Mouse (Mus musculus) neural tube, embryonic 13.5 days (tissue): ENCODE measurements around the gene Amh. TPM values are rescaled to one million over a fixed set of nuclear protein-coding genes. Genes with fewer than 3 reads are reported as not detected.

Experiments
- ATAC-seq: fragments of 200-750 bp; cut with Nextera tagmentation; 2 replicates; pipeline ENCODE4 v1.8.0; 2017; ENCODE audit warnings: low read depth, mild to moderate bottlenecking, moderate TSS enrichment, moderate library complexity
- H3K27ac ChIP-seq: fragments of 300-500 bp; sonication (generic); replicated peaks from 2 replicates; pipeline ENCODE4 v1.5.1; 2015; ENCODE audit warnings: moderate library complexity, mild to moderate bottlenecking, inconsistent platforms
- H3K27me3 ChIP-seq: fragments of 300-500 bp; sonication (generic); 2 replicates; pipeline ENCODE4 v1.6.1; 2015; ENCODE audit warnings: mild to moderate bottlenecking, inconsistent platforms
- H3K36me3 ChIP-seq: fragments of 300-500 bp; sonication (generic); 2 replicates; pipeline ENCODE4 v1.6.1; 2015; ENCODE audit warnings: mild to moderate bottlenecking, inconsistent platforms
- H3K4me1 ChIP-seq: fragments of 300-500 bp; sonication (generic); replicated peaks from 2 replicates; pipeline ENCODE4 v1.6.1; 2015; ENCODE audit warnings: inconsistent platforms
- H3K4me2 ChIP-seq: fragments of 300-500 bp; sonication (generic); 2 replicates; pipeline ENCODE4 v1.6.1; 2015; ENCODE audit warnings: inconsistent platforms, mild to moderate bottlenecking, moderate library complexity
- H3K4me3 ChIP-seq: fragments of 300-500 bp; sonication (generic); 2 replicates; pipeline ENCODE4 v1.5.1; 2015; ENCODE audit warnings: mild to moderate bottlenecking, inconsistent platforms
- H3K9ac ChIP-seq: fragments of 300-500 bp; sonication (generic); 2 replicates; pipeline ENCODE4 v1.6.1; 2015; ENCODE audit warnings: moderate library complexity, mild to moderate bottlenecking, inconsistent platforms
- H3K9me3 ChIP-seq: fragments of 300-500 bp; sonication (generic); 2 replicates; pipeline ENCODE4 v1.6.1; 2016; ENCODE audit warnings: inconsistent platforms
- WGBS: fragments of 180-500 bp; shearing (Covaris S2); methylation state at CpG from one replicate; pipeline ENCODE4 v1.1.7; 2015; 5-methylcytosine and 5-hydroxymethylcytosine counted together
- polyA plus RNA-seq: library from polyadenylated mRNA; unstranded; fragments of >200 nt; fragmentation: Nextera tagmentation; extraction: Ambion mirVana; gene quantifications from 2 replicates; pipeline ENCODE4 v1.2.1, GENCODE M21; 2015

Gene Amh
- polyA plus RNA-seq, 1 experiment from 2014 or later, result 0.11 TPM

- Histone ChIP-seq H3K4me3 (no peak overlapping the region), H3K27me3 (0 out of 2 replicates have a peak, but pooled peaks cover 8% of the 10 kb centered on the region), H3K4me1 (peaks cover 38% of the 10 kb centered on the region), H3K9ac (no peak overlapping the region), H3K27ac (no peak overlapping the region), H3K9me3 (no peaks in the 10 kb centered on the region), H3K4me2 (no peak overlapping the region), H3K36me3 (peaks cover 53% of the 10 kb centered on the region)
- 93% methylated on average over 10 of the region's 10 CpGs for WGBS
- no peak for ATAC-seq
Measured at GRCm38 (mm10) chr10:80802204-80802912, 2.7 kb upstream of the Amh start.

GRCm38 (mm10) chr10:80802996-80803395 is 2.0 kb upstream of the Amh start:
- H3K9ac ChIP-seq, result no peak overlapping the region
- 92% methylated on average over 3 of the region's 3 CpGs for WGBS
- peaks cover 53% of the 10 kb centered on the region for H3K36me3 ChIP-seq
- no peak overlapping the region for H3K4me2 ChIP-seq
- no peak overlapping the region for H3K27ac ChIP-seq
- H3K4me3 ChIP-seq, result no peak overlapping the region
- H3K9me3 ChIP-seq, result no peaks in the 10 kb centered on the region
- H3K27me3 ChIP-seq, result peaks cover 10% of the 10 kb centered on the region; the same call in 1 of the 2 replicates
- ATAC-seq, result no peak
- H3K4me1 ChIP-seq, result peaks cover 43% of the 10 kb centered on the region

GRCm38 (mm10) chr10:80804340-80804739 is 703 bp upstream of the Amh start:
- Histone ChIP-seq H3K9ac (no peak overlapping the region), H3K27me3 (peaks cover 23% of the 10 kb centered on the region), H3K4me3 (no peak overlapping the region), H3K4me1 (peaks cover 55% of the 10 kb centered on the region), H3K4me2 (no peak overlapping the region), H3K36me3 (peaks cover 53% of the 10 kb centered on the region), H3K9me3 (no peaks in the 10 kb centered on the region), H3K27ac (no peak overlapping the region)
- 95% methylated on average over 2 of the region's 2 CpGs for whole genome bisulfite sequencing
- ATAC-seq, result no peak

- peaks cover 49% of the 10 kb centered on the region for H3K36me3 ChIP-seq
- no peak overlapping the region for H3K27ac ChIP-seq
- H3K9ac ChIP-seq, result no peak overlapping the region
- no peaks in the 10 kb centered on the region for H3K9me3 ChIP-seq
- no peak for ATAC-seq
- WGBS, result 78% methylated on average over 5 of the region's 5 CpGs
- H3K4me1 ChIP-seq, result peaks cover 50% of the 10 kb centered on the region
- H3K4me2 ChIP-seq, result no peak overlapping the region
- no peak overlapping the region for H3K4me3 ChIP-seq
- peaks cover 33% of the 10 kb centered on the region for H3K27me3 ChIP-seq
Measured at GRCm38 (mm10) chr10:80805322-80805721, 279 bp downstream of the Amh start.

GRCm38 (mm10) chr10:80805925-80806324 is 882 bp downstream of the Amh start:
- WGBS, result 16% methylated on average over 3 of the region's 3 CpGs
- Histone ChIP-seq H3K27ac (no peak overlapping the region), H3K9ac (0 out of 2 replicates have a peak overlapping the region, but pooled peaks have one; percentile 79), H3K4me2 (peak overlapping the region; percentile 75), H3K9me3 (no peaks in the 10 kb centered on the region), H3K27me3 (peaks cover 39% of the 10 kb centered on the region), H3K4me3 (no peak overlapping the region), H3K4me1 (peaks cover 45% of the 10 kb centered on the region), H3K36me3 (peaks cover 47% of the 10 kb centered on the region)
- peak; percentile 23; the same call in 1 of the 2 replicates for ATAC-seq

- Histone ChIP-seq H3K4me1 (peaks cover 42% of the 10 kb centered on the region), H3K9ac (peak overlapping the region; percentile 79), H3K36me3 (peaks cover 41% of the 10 kb centered on the region), H3K27ac (peak overlapping the region; percentile 86), H3K4me2 (peak overlapping the region; percentile 75), H3K9me3 (no peaks in the 10 kb centered on the region), H3K27me3 (peaks cover 43% of the 10 kb centered on the region), H3K4me3 (peak overlapping the region; percentile 44)
- peak; percentile 20 for ATAC-seq
- WGBS, result 39% methylated on average over 34 of the region's 34 CpGs
Measured at GRCm38 (mm10) chr10:80806341-80807056, 1.5 kb downstream of the Amh start.

GRCm38 (mm10) chr10:80807057-80807627 is 2.1 kb downstream of the Amh start:
- WGBS, result under 1% methylated on average over 54 of the region's 58 CpGs
- H3K9me3 ChIP-seq, result no peaks in the 10 kb centered on the region
- ATAC-seq, result peak; percentile 85
- H3K4me3 ChIP-seq, result peak overlapping the region; percentile 44
- H3K27ac ChIP-seq, result peak overlapping the region; percentile 86
- H3K27me3 ChIP-seq, result peaks cover 48% of the 10 kb centered on the region
- H3K4me1 ChIP-seq, result peaks cover 42% of the 10 kb centered on the region
- peak overlapping the region; percentile 75 for H3K4me2 ChIP-seq
- peaks cover 35% of the 10 kb centered on the region for H3K36me3 ChIP-seq
- peak overlapping the region; percentile 79 for H3K9ac ChIP-seq

GRCm38 (mm10) chr10:80808099-80808984 is 3.3 kb downstream of the Amh start:
- Histone ChIP-seq H3K36me3 (peaks cover 23% of the 10 kb centered on the region), H3K4me1 (peaks cover 42% of the 10 kb centered on the region), H3K9me3 (no peaks in the 10 kb centered on the region), H3K9ac (peak overlapping the region; percentile 79), H3K4me2 (peak overlapping the region; percentile 75), H3K27me3 (peaks cover 53% of the 10 kb centered on the region), H3K27ac (no peak overlapping the region), H3K4me3 (peak overlapping the region; percentile 14)
- no peak for ATAC-seq
- WGBS, result 20% methylated on average over 40 of the region's 40 CpGs

GRCm38 (mm10) chr10:80808985-80809632 is 4.1 kb downstream of the Amh start:
- Histone ChIP-seq H3K4me2 (peak overlapping the region; percentile 75), H3K4me3 (peak overlapping the region; percentile 14; the same call in 1 of the 2 replicates), H3K27me3 (peaks cover 56% of the 10 kb centered on the region), H3K36me3 (peaks cover 15% of the 10 kb centered on the region), H3K9ac (peak overlapping the region; percentile 48), H3K9me3 (no peaks in the 10 kb centered on the region), H3K27ac (no peak overlapping the region), H3K4me1 (peaks cover 42% of the 10 kb centered on the region)
- WGBS, result 9% methylated on average over 18 of the region's 18 CpGs
- ATAC-seq, result no peak

- Histone ChIP-seq H3K4me3 (no peak overlapping the region), H3K9me3 (no peaks in the 10 kb centered on the region), H3K4me2 (peak overlapping the region; percentile 20; the same call in 1 of the 2 replicates), H3K27ac (no peak overlapping the region), H3K27me3 (peaks cover 49% of the 10 kb centered on the region), H3K36me3 (peaks cover 6% of the 10 kb centered on the region), H3K4me1 (peaks cover 42% of the 10 kb centered on the region), H3K9ac (peak overlapping the region; percentile 47; the same call in 1 of the 2 replicates)
- no peak for ATAC-seq
- WGBS, result 2% methylated on average over 19 of the region's 20 CpGs
Measured at GRCm38 (mm10) chr10:80810084-80810483, 5.0 kb downstream of the Amh start.
